Mouse (Mus musculus) midbrain, embryonic 12.5 days (tissue): ENCODE measurements around the gene Ddn. TPM values are rescaled to one million over a fixed set of nuclear protein-coding genes. Genes with fewer than 3 reads are reported as not detected.
A peak's percentile ranks its signal among the peaks of the same experiment; 100 is the strongest.

Experiments
- ATAC-seq: fragments of 200-750 bp; cut with Nextera tagmentation; 2 replicates; pipeline ENCODE4 v1.8.0; 2017; ENCODE audit warnings: low read depth, moderate TSS enrichment, moderate library complexity; ENCODE audit not compliant: low FRiP score
- H3K27ac ChIP-seq: fragments of 300-500 bp; sonication (generic); replicated peaks from 2 replicates; pipeline ENCODE4 v1.5.1; 2016; ENCODE audit warnings: mild to moderate bottlenecking
- H3K27me3 ChIP-seq: fragments of 300-500 bp; sonication (generic); 2 replicates; pipeline ENCODE4 v1.6.1; 2016; ENCODE audit warnings: mild to moderate bottlenecking
- H3K36me3 ChIP-seq: fragments of 300-500 bp; sonication (generic); 2 replicates; pipeline ENCODE4 v1.6.1; 2016
- H3K4me1 ChIP-seq: fragments of 300-500 bp; sonication (generic); 2 replicates; pipeline ENCODE4 v1.6.1; 2016
- H3K4me2 ChIP-seq: fragments of 300-500 bp; sonication (generic); replicated peaks from 2 replicates; pipeline ENCODE4 v1.6.1; 2016; ENCODE audit warnings: mild to moderate bottlenecking, moderate library complexity
- H3K4me3 ChIP-seq: fragments of 300-500 bp; sonication (generic); 2 replicates; pipeline ENCODE4 v1.5.1; 2016; ENCODE audit warnings: mild to moderate bottlenecking
- H3K9ac ChIP-seq: fragments of 300-500 bp; sonication (generic); replicated peaks from 2 replicates; pipeline ENCODE4 v1.6.1; 2016; ENCODE audit warnings: mild to moderate bottlenecking, moderate library complexity
- H3K9me3 ChIP-seq: fragments of 300-500 bp; sonication (generic); 2 replicates; pipeline ENCODE4 v1.6.1; 2016; ENCODE audit warnings: mild to moderate bottlenecking
- WGBS: fragments of 180-500 bp; shearing (Covaris S2); methylation state at CpG from one replicate; pipeline ENCODE4 v1.1.7; 2016; 5-methylcytosine and 5-hydroxymethylcytosine counted together
- polyA plus RNA-seq: library from polyadenylated mRNA; unstranded; fragments of >200 nt; fragmentation: Nextera tagmentation; extraction: Ambion mirVana; gene quantifications from 2 replicates; pipeline ENCODE4 v1.2.1, GENCODE M21; 2016

The Ddn gene
- polyA plus RNA-seq, 1 experiment from 2014 or later: 0.61 TPM

DNA sequence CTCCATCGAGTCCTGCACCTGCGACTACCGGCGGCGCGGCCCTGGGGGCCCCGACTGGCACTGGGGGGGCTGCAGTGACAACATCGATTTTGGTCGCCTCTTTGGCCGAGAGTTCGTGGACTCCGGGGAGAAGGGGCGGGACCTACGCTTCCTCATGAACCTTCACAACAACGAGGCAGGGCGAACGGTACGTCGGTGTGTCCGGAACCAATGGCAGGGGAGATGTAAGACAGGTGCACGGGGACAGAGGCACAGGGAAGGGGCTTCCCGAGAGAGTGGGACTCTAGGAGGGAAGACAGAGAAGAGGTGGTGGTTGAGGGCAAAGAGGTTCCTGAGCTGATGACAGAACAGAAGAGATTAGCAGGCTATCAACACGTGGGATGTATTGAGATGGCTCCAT is 17.5 kb downstream of the Ddn start:
- no peak for ATAC-seq
- Histone ChIP-seq H3K36me3 (no peaks in the 10 kb centered on the region), H3K27ac (0 out of 2 replicates have a peak overlapping the region, but pooled peaks have one; percentile 21), H3K4me2 (0 out of 2 replicates have a peak overlapping the region, but pooled peaks have one; percentile 24), H3K4me1 (peaks cover 35% of the 10 kb centered on the region), H3K9me3 (no peaks in the 10 kb centered on the region), H3K4me3 (peak overlapping the region; percentile 29), H3K27me3 (peaks cover 100% of the 10 kb centered on the region), H3K9ac (no peak overlapping the region; the same call in 1 of the 2 replicates)
- under 1% methylated on average over 23 of the region's 23 CpGs for WGBS

DNA sequence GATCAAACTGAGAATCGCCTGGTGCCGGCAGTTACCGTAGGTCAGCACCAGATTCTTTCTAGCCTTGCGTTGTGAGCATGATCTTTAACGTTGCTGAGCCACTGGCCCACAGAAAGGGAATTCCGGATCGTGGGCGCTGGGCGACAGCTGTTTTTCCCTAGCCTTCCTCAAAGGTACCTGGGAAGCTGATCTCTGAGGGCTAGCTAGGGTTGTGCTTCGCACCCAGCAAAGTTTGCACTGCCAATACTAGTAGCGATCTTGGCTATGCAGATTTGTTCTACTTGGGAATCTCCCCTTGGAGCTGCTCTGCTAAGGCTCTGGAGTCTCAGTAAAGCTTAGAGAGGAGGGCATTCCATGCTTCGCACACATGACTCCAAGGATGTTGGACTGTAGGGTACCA is 18.1 kb downstream of the Ddn start:
- under 1% methylated on average over 12 of the region's 12 CpGs for WGBS
- ATAC-seq: no peak
- Histone ChIP-seq H3K9ac (peak overlapping the region; percentile 25), H3K9me3 (no peaks in the 10 kb centered on the region), H3K4me2 (peak overlapping the region; percentile 24; the same call in 1 of the 2 replicates), H3K36me3 (no peaks in the 10 kb centered on the region), H3K27me3 (peaks cover 100% of the 10 kb centered on the region), H3K4me3 (peak overlapping the region; percentile 29), H3K27ac (0 out of 2 replicates have a peak overlapping the region, but pooled peaks have one; percentile 21), H3K4me1 (peaks cover 29% of the 10 kb centered on the region)

DNA sequence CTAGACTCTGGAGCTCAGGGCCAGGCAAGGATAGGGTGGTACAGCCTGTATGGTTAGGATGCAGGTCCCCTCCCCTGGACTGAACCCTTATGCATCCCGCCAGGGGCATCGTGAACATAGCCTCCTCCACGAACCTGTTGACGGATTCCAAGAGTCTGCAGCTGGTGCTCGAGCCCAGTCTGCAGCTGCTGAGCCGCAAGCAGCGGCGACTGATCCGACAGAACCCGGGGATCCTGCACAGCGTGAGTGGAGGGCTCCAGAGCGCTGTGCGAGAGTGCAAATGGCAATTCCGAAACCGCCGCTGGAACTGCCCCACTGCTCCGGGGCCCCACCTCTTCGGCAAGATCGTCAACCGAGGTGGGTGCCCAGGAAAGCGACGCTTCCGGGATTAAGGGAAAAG is 18.5 kb downstream of the Ddn start:
- peaks cover 29% of the 10 kb centered on the region for H3K4me1 ChIP-seq
- no peak overlapping the region for H3K27ac ChIP-seq
- H3K4me3 ChIP-seq: peak overlapping the region; percentile 29
- peak overlapping the region; percentile 24; the same call in 1 of the 2 replicates for H3K4me2 ChIP-seq
- no peak for ATAC-seq
- H3K36me3 ChIP-seq: no peaks in the 10 kb centered on the region
- peaks cover 98% of the 10 kb centered on the region for H3K27me3 ChIP-seq
- no peaks in the 10 kb centered on the region for H3K9me3 ChIP-seq
- peak overlapping the region; percentile 25; the same call in 1 of the 2 replicates for H3K9ac ChIP-seq
- under 1% methylated on average over 23 of the region's 23 CpGs for WGBS

DNA sequence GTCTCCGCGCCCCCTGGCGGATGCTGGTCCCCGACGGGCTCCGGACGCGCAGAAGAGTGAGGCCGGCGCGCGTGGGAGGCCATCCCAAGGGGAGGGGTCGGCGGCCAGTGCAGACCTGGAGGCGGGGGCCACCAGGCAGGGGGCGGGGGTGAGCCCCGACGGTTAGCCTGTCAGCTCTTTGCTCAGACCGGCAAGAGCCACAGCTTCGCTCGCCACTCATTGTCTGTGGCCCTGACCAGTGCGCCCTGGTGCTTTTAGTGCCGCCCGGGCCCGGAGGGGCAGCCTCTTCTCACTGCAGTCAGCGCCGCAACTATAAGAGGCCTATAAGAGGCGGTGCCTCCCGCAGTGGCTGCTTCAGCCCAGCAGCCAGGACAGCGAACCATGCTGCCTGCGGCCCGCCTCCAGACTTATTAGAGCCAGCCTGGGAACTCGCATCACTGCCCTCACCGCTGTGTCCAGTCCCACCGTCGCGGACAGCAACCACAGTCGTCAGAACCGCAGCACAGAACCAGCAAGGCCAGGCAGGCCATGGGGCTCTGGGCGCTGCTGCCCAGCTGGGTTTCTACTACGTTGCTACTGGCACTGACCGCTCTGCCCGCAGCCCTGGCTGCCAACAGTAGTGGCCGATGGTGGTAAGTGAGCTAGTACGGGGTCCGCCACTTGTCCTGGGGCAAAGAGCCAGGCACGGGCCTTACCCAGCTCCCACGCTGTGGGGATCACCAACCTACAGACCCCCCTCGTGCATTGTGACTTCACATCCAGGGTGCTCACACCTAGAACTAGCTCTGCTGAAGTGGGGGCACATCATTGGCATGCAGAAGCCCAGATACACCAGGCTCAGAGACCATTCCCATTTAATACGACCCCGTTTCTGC is 19.4 kb downstream of the Ddn start, which contains the start of gene Wnt1:
Wnt1 (plus strand) TSS at position 197 of the 875 bp plus-strand sequence.
- WGBS: under 1% methylated on average over 51 of the region's 51 CpGs
- Histone ChIP-seq H3K36me3 (no peaks in the 10 kb centered on the region), H3K4me1 (peaks cover 27% of the 10 kb centered on the region), H3K4me3 (peak within 1 kb of the TSS; percentile 29), H3K9ac (no peak within 1 kb of the TSS; the same call in 1 of the 2 replicates), H3K4me2 (peak within 1 kb of the TSS; percentile 24), H3K27ac (no peak within 1 kb of the TSS), H3K27me3 (peaks cover 98% of the 10 kb centered on the region), H3K9me3 (no peaks in the 10 kb centered on the region)
- 0 out of 2 replicates have a peak, but pooled peaks have one; percentile 16 for ATAC-seq

DNA sequence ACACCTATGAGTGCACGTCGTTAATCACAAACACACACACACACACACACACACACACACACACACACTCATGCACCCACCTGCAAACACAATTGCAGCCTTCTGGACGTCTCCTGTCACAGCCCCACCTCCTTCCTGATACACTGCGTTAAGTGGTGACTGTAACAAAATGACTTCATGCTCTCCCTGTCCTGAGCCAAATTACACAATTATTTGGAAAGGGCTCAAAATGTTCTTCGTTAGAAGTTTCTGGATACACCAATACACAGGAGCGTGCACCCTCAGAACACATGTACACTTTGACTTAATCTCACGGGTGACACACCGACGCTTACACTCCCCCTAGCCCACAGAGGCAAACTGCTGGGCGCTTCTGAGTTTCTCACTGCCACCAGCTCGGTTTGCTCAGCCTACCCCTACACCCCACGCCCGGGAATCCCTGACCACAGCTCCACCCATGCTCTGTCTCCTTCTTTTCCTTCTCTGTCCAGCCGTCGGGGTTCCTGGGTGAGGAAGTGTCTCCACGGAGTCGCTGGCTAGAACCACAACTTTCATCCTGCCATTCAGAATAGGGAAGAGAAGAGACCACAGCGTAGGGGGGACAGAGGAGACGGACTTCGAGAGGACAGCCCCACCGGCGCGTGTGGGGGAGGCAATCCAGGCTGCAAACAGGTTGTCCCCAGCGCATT is 20.2 kb downstream of the Ddn start:
- peak overlapping the region; percentile 23; the same call in 1 of the 2 replicates for H3K4me2 ChIP-seq
- H3K27ac ChIP-seq: no peak overlapping the region
- H3K4me3 ChIP-seq: peak overlapping the region; percentile 28; the same call in 1 of the 2 replicates

DNA sequence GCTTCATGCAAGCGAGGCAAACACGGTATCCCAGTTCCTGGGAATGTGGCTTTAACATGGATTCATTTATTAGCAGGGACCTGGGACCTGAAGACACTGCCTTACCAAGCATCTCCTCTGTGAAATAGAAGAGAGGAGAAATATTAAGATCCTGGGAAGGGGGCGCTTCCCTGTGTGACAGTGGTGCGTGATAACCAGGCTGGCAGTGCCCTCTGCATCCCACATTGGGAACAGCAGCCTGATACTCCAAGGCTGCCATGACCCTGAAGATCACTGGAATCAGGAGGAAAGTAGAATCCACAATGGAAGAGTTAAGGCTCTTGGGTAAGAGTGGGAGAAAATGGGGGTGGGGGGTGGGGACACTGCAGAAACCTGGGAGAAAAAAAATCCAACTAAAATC is 21.4 kb downstream of the Ddn start:
- Histone ChIP-seq H3K9me3 (no peaks in the 10 kb centered on the region), H3K4me1 (peaks cover 26% of the 10 kb centered on the region), H3K4me2 (no peak overlapping the region), H3K27ac (no peak overlapping the region), H3K36me3 (no peaks in the 10 kb centered on the region), H3K4me3 (no peak overlapping the region), H3K27me3 (peaks cover 91% of the 10 kb centered on the region), H3K9ac (no peak overlapping the region)
- 46% methylated on average over 4 of the region's 4 CpGs for WGBS
- no peak for ATAC-seq

More for the DNA sequence above, 20.2 kb downstream of the Ddn start:
- WGBS: 12% methylated on average over 24 of the region's 24 CpGs
- ATAC-seq: no peak
- peaks cover 27% of the 10 kb centered on the region for H3K4me1 ChIP-seq
- H3K36me3 ChIP-seq: no peaks in the 10 kb centered on the region
- no peak overlapping the region for H3K9ac ChIP-seq
- no peaks in the 10 kb centered on the region for H3K9me3 ChIP-seq
- H3K27me3 ChIP-seq: peaks cover 96% of the 10 kb centered on the region

DNA sequence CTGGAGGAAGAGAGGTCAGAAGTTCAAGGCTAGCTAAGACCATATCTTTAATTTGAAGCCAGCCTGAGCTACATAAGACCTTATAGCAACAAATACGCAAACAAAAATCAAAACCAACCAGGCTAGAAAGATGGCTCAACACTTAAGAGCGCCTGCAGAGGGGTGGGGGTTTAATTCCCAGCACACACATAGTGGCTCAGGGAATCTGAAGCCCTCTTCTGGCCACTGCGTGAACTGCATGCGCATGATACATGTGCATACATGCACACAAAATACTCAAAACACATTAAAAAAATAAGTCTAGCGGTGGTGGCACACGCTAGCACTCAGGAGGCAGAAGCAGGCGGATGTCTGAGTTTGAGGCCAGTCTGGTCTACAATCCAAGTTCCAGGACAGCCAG is 23.5 kb downstream of the Ddn start:
- Histone ChIP-seq H3K9ac (no peak overlapping the region), H3K4me2 (no peak overlapping the region), H3K27ac (no peak overlapping the region), H3K4me1 (0 out of 2 replicates have a peak, but pooled peaks cover 10% of the 10 kb centered on the region), H3K9me3 (no peaks in the 10 kb centered on the region), H3K27me3 (peaks cover 91% of the 10 kb centered on the region), H3K4me3 (no peak overlapping the region), H3K36me3 (no peaks in the 10 kb centered on the region)
- ATAC-seq: no peak
- WGBS: 36% methylated on average over 7 of the region's 7 CpGs

DNA sequence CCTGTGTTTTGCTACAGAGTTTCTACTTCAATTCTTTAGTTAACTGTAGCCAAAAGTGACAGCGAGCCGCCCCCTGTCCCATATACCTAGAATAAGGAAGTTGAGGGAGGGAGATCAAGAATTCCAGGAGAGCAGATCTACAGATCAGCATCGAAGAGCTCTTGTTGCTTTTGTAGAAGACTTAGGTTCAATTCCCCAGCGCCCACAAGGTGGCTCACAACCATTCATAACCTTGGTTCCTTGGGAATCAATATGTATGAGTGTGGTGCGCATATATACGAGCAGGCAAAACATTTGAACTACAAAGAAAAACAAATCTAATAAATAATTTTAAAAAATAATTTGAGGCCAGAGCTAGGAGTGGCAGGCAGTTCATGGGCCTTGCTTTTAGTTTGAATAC is 28.1 kb downstream of the Ddn start:
- no peak overlapping the region for H3K4me3 ChIP-seq
- no peak overlapping the region for H3K9ac ChIP-seq
- H3K36me3 ChIP-seq: no peaks in the 10 kb centered on the region
- WGBS: 32% methylated on average over 6 of the region's 6 CpGs
- no peak overlapping the region for H3K27ac ChIP-seq
- peaks cover 27% of the 10 kb centered on the region for H3K4me1 ChIP-seq
- peaks cover 91% of the 10 kb centered on the region for H3K27me3 ChIP-seq
- H3K4me2 ChIP-seq: no peak overlapping the region
- no peaks in the 10 kb centered on the region for H3K9me3 ChIP-seq
- ATAC-seq: no peak

DNA sequence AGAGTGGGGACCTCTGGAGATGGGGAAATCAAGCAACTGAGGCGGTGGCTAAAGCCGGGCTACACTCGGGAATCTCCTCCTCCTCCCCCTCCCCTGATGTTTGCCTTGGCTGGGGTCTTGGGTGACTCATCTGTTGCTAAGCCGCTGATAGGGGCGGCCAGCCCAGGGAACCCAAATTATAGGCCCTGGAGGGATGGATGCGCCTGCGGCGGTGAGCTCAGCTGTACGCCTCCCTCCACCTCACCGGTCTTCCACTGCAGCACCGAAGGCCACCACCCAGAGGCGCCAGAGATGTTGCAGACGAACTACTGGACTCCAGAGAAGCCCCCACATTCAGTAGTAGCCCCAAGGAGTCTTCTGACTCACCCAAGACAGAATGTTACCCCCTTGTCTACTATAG is 28.7 kb downstream of the Ddn start:
- H3K9me3 ChIP-seq: no peaks in the 10 kb centered on the region
- H3K4me2 ChIP-seq: no peak overlapping the region
- peaks cover 32% of the 10 kb centered on the region for H3K4me1 ChIP-seq
- no peak overlapping the region for H3K4me3 ChIP-seq
- no peak overlapping the region for H3K9ac ChIP-seq
- H3K36me3 ChIP-seq: no peaks in the 10 kb centered on the region
- H3K27me3 ChIP-seq: peaks cover 93% of the 10 kb centered on the region
- ATAC-seq: no peak
- WGBS: 2% methylated on average over 13 of the region's 13 CpGs
- H3K27ac ChIP-seq: no peak overlapping the region

DNA sequence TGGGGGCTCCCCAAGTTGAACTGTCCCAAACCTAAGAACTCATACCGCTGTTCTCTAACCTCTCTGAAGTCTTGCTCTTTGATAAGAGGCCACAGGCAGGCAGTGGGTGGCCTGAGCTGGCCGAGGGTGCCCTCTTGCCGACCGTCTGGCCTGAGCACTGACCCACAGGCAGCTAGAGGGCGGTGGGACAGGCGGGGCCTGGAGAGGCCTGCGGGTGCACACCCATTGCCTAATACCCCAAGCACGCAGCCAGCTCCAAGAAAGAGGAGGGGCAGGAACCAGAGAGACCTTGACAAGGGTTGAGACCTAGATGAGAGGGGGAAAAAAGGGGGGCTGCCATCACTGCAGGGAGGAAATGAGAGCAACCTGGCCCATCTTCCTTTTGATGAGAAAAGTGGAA is 29.2 kb downstream of the Ddn start:
- H3K27ac ChIP-seq: no peak overlapping the region
- no peak overlapping the region for H3K9ac ChIP-seq
- no peaks in the 10 kb centered on the region for H3K36me3 ChIP-seq
- no peak overlapping the region for H3K4me3 ChIP-seq
- H3K27me3 ChIP-seq: peaks cover 93% of the 10 kb centered on the region
- no peak overlapping the region for H3K4me2 ChIP-seq
- H3K9me3 ChIP-seq: no peaks in the 10 kb centered on the region
- no peak for ATAC-seq
- whole genome bisulfite sequencing: 6% methylated on average over 8 of the region's 8 CpGs
- H3K4me1 ChIP-seq: peaks cover 35% of the 10 kb centered on the region

DNA sequence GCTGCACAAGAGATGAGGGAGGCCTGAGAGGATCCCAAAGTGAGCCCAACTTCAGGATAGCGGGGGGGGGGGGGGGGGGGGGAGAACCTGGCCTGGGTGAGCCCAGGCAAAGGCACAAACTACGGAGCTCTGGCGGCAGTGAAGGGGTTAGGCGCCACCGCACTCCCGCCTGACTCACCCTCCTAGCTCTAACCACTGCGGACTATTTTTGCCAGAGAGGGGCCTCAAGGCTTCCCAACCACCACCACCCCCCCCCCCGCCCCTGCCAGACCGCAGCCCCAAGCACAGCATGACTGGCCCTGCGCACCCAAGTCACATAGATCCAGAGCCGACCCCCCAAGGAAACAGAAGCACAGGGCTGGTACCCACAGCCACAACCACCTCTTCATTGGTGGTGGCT is 30.5 kb downstream of the Ddn start:
- Histone ChIP-seq H3K9me3 (no peaks in the 10 kb centered on the region), H3K4me2 (no peak overlapping the region), H3K27me3 (peaks cover 95% of the 10 kb centered on the region), H3K4me1 (peaks cover 35% of the 10 kb centered on the region), H3K36me3 (no peaks in the 10 kb centered on the region), H3K4me3 (no peak overlapping the region), H3K9ac (no peak overlapping the region), H3K27ac (no peak overlapping the region)
- WGBS: 1% methylated on average over 8 of the region's 11 CpGs
- no peak for ATAC-seq
